Mouse (Mus musculus): Measurements from ENCODE around the gene Spaca9.
A peak's percentile ranks its signal among the peaks of the same experiment; 100 is the strongest.

Gene Spaca9

DNA sequence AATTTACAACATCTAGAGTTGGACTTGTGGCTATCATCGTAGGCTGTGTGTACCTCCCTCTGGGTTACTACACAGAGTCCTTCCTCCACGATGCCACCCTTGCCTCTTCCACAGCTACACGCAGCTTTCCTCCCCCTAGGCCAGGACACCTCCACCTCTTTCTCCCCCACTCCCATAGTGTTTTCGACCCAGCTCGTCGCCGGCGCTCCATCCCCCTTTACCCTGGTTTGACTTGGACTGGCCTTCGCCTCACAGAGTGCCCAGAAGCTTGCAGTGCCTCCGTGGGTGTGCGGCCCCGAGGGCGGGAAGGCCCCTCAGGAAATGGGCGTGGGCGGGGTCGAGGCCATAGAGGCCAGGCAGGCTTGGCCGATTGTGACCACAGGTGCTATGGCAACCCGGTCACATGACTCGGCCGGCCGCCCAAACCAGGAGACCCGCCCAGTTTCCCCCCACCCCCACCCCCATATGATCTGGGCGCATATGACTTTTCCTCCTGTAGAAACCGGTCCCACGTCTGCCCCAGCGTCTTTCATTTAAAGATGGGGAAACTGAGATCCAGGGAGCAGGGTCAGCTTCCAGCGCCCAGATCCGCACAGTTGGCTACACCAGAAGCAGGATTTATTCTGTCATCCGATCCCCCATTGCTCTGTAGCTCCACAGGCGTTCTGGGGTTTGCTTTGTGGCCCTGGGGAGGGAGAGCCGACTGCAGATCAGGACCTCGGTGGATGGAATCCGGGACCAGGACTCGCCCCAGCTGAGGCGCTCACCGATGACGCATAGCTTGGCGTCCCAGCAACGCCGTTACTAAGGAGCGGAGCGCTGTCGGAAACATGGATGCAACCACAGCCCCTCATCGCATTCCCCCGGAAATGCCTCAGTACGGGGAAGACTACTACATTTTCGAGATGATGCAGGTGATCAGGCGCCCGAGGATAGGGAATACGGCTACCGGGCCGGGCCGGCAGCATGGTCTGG lies at the start of gene Spaca9, which contains the start of gene Ak8:
TSS of gene Spaca9 (minus strand) at position 367 of the 975 bp plus-strand sequence.
TSS of gene Ak8 (plus strand) at position 804 of the 975 bp plus-strand sequence.
- peak; percentile 12 for DNase-seq (ENCODE audit: low spot score)

DNA sequence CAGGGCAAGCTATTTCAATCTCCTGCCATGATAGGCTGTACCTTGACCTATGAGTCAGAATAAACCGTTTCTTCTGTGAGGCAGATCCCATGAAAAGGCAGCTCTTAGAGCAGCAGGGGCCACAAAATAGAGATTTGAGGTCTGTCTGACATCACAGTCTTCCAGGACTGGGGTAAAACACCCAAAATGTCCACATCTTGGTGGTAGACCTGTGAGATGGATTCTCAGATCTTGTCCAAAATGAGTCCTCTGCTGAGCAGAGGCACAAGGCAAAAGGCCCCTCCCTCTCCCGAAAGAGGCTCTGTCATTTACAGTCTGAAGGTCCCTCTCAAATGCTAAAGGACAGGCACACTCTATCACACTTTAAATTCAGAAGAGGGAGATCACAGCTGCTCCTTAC lies 48.2 kb upstream of the Spaca9 start:
- DNase-seq (ENCODE audit: low spot score): no peak

- DNase-seq (ENCODE audit: low spot score): no peak
These were observed 47.3 kb upstream of the Spaca9 start for GRCm38 (mm10) chr2:28746682-28747332.

- DNase-seq (ENCODE audit: low spot score): no peak
These were observed 43.2 kb upstream of the Spaca9 start for GRCm38 (mm10) chr2:28742701-28743100.

GRCm38 (mm10) chr2:28740159-28740558 lies 40.6 kb upstream of the Spaca9 start:
- no peak for DNase-seq (ENCODE audit: low spot score)

DNA sequence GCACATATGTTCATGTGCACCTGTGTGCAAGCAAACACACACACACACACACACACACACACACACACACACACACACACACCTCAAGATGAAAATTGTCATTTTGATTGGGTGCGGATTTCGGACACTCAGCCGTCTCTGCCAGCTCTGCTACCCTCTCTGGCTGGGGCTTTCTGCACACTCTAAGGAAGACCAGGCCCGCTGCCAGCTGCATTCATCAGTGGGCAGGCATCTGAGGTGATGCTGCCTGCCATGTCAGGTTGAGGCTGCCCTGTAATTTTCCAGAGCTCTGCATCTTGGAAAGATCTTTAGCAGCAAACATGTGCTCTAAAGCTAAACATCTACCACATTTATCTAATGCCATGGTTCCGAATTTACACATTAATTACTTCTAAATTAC lies 37.6 kb upstream of the Spaca9 start:
- no peak for DNase-seq (ENCODE audit: low spot score)

DNA sequence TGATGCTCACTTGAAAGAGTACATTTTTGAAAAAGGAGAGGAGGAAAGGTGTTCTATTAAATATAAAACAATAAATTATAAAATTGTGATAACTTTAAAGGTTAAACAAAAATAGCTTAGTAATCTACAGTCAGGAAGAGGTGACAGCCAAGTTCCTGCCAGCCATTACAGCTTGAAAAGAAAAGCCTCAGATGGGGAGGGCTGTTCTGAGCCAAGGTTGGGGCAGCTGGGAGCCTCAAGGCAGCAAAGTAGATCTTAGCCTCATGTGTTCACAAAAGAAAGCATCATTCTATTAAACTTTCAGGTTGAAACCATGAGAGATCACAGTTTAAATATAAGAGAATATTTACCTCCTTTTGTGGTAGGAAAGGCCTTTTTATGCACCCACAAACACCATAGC lies 31.1 kb upstream of the Spaca9 start:
- no peak for DNase-seq (ENCODE audit: low spot score)

- no peak for DNase-seq (ENCODE audit: low spot score)
These were observed 28.4 kb upstream of the Spaca9 start for GRCm38 (mm10) chr2:28727786-28728404.

GRCm38 (mm10) chr2:28723912-28724311 lies 24.4 kb upstream of the Spaca9 start:
- DNase-seq (ENCODE audit: low spot score): no peak

DNA sequence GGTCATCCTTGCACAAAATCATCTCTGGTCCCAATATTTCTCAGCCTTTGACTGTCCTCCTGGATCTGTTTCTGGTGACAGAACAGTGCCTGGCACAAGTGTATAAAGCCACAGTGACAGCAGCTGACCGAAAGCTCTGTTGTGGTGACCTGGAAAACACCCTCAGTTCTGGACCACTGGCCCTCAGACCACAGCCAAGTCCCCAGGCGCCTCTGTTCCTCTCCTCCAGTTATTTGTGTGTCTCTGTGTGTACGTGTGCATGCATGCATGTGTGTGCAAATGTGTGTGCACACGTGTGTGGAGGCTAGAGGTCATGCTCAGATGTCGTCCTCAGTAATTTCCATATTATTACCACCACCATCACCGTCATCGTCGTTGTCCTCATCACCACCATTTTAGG lies 22.9 kb upstream of the Spaca9 start:
- no peak for DNase-seq (ENCODE audit: low spot score)

DNA sequence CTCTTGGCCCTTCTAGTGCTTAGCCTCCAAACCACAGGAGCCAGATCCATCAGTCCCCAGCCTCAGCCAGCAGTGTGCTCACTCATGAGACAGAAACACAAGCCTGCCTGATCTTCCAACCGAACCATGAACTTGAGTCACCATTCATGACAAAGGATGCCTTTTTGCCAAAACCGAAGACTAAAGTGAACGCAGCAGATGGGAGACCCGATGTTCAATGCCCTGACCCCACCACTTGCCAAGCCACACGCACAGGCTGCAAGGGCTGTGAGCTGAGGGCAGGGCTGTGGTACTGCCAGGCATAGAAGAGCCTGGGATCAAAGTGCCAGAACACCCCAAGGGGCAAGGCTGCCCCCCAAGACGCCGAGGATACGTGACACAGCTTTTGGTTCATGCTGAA lies 13.5 kb upstream of the Spaca9 start:
- no peak for DNase-seq (ENCODE audit: low spot score)

GRCm38 (mm10) chr2:28706787-28707186 lies 7.3 kb upstream of the Spaca9 start:
- DNase-seq (ENCODE audit: low spot score): no peak

DNA sequence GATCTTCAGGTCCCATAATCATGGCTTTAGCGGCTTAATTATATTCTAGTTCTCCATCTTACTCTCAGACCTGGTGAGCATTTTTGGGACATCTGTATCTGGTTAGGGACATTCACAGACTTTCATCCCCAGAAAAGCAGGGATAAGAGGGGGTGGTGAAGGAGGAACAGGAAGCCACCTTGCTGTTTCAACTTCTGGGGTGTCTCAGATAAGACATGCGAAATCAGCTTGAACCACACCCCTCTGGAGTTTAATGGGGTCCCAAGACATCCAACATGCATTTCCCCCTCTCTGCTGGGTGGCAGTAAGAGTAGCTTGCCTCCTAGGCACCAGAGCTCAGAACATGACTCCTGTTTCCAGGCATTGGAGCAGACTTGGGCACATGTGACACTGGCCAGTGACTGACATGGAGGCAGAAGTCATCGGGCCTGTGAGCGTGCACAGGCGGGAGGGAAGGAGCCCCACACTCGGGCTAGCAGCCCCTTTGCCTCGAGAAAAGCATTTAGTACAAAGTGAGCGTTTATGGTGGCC lies 6.6 kb upstream of the Spaca9 start:
- DNase-seq (ENCODE audit: low spot score): no peak

GRCm38 (mm10) chr2:28701646-28702262 lies 2.2 kb upstream of the Spaca9 start:
- no peak for DNase-seq (ENCODE audit: low spot score)

- no peak for DNase-seq (ENCODE audit: low spot score)
These were observed 961 bp downstream of the Spaca9 start for GRCm38 (mm10) chr2:28698566-28698965.

- no peak for DNase-seq (ENCODE audit: low spot score)
These were observed 6.8 kb downstream of the Spaca9 start for GRCm38 (mm10) chr2:28692692-28693091.

GRCm38 (mm10) chr2:28688431-28688830 lies 11.1 kb downstream of the Spaca9 start:
- DNase-seq (ENCODE audit: low spot score): no peak

GRCm38 (mm10) chr2:28685895-28686294 lies 13.6 kb downstream of the Spaca9 start:
- no peak for DNase-seq (ENCODE audit: low spot score)

- no peak for DNase-seq (ENCODE audit: low spot score)
These were observed 17.8 kb downstream of the Spaca9 start for GRCm38 (mm10) chr2:28681718-28682117.

GRCm38 (mm10) chr2:28680710-28681109 lies 18.8 kb downstream of the Spaca9 start:
- no peak for DNase-seq (ENCODE audit: low spot score)

- no peak for DNase-seq (ENCODE audit: low spot score)
These were observed 23.5 kb downstream of the Spaca9 start for GRCm38 (mm10) chr2:28676005-28676404.

DNA sequence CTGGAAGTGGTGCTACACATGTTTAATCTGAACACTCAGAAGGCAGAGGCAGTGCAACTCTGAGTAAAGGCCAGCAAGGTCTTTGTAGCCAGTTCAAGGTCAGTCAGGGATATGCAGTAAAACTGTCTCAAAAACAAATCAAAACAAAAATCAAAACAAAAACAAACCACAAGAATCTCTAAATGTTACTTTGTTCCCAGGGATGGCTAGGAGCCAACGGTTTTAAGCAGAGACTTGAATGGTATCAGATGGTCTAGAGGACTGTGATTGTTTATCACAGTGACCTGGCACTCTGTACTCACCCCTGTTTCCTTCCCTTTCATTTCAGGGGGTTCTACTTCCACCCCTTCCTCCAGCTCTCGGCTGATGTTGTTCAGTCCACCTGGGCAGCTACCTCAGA lies 28.1 kb downstream of the Spaca9 start:
- no peak for DNase-seq (ENCODE audit: low spot score)

Measured in spleen, adult 12 weeks (tissue).